Mouse (Mus musculus) midbrain, postnatal 0 days (tissue): Measurements from ENCODE around the gene Sf3b3. TPM values are rescaled to one million over a fixed set of nuclear protein-coding genes. Genes with fewer than 3 reads are reported as not detected.

Experiments used
- ATAC-seq: fragments of 200-750 bp; cut with Nextera tagmentation; 2 replicates; pipeline ENCODE4 v1.8.0; 2017; ENCODE audit warnings: moderate number of reproducible peaks, mild to moderate bottlenecking, moderate TSS enrichment, moderate library complexity; ENCODE audit not compliant: low FRiP score
- DNase-seq: peaks from one replicate; pipeline ENCODE4 v3.0.0-alpha.2; 2015; ENCODE audit warnings: low spot score
- H3K27ac ChIP-seq: fragments of 300-500 bp; sonication (generic); 2 replicates; pipeline ENCODE4 v1.5.1; 2014; ENCODE audit warnings: low read depth, mild to moderate bottlenecking, low read length, mixed read lengths
- H3K27me3 ChIP-seq: fragments of 300-500 bp; sonication (generic); 2 replicates; pipeline ENCODE4 v1.6.1; 2014; ENCODE audit warnings: low read length, control low read depth, mixed read lengths; ENCODE audit not compliant: insufficient read depth
- H3K36me3 ChIP-seq: fragments of 300-500 bp; sonication (generic); 2 replicates; pipeline ENCODE4 v1.6.1; 2014; ENCODE audit warnings: low read length, control low read depth, mixed read lengths; ENCODE audit not compliant: insufficient read depth
- H3K4me1 ChIP-seq: fragments of 300-500 bp; sonication (generic); 2 replicates; pipeline ENCODE4 v1.6.1; 2014; ENCODE audit warnings: mild to moderate bottlenecking, control low read depth, antibody characterized with exemption, low read length, mixed read lengths; ENCODE audit not compliant: insufficient read depth
- H3K4me2 ChIP-seq: fragments of 300-500 bp; sonication (generic); 2 replicates; pipeline ENCODE4 v1.6.1; 2014; ENCODE audit warnings: low read depth, mild to moderate bottlenecking, low read length, mixed read lengths; ENCODE audit not compliant: poor library complexity, severe bottlenecking
- H3K4me3 ChIP-seq: fragments of 300-500 bp; sonication (generic); 2 replicates; pipeline ENCODE4 v1.5.1; 2014; ENCODE audit warnings: low read depth, mild to moderate bottlenecking, low read length, moderate library complexity
- H3K9ac ChIP-seq: fragments of 300-500 bp; sonication (generic); replicated peaks from 2 replicates; pipeline ENCODE4 v1.6.1; 2014; ENCODE audit warnings: mild to moderate bottlenecking, low read length, moderate library complexity, mixed read lengths; ENCODE audit not compliant: poor library complexity, severe bottlenecking
- H3K9me3 ChIP-seq: fragments of 300-500 bp; sonication (generic); 2 replicates; pipeline ENCODE4 v1.6.1; 2016; ENCODE audit warnings: low read length, control low read depth
- CTCF ChIP-seq: IDR thresholded peaks from 2 replicates; pipeline ENCODE4 v1.5.1; 2016; ENCODE audit warnings: antibody characterized with exemption, mild to moderate bottlenecking
- WGBS: fragments of 180-500 bp; shearing (Covaris S2); extraction: QIAGEN DNeasy Blood & Tissue Kit; methylation state at CpG from one replicate; pipeline ENCODE4 v1.1.7; 2014; 5-methylcytosine and 5-hydroxymethylcytosine counted together
- polyA plus RNA-seq: library from polyadenylated mRNA; unstranded; fragments of >200 nt; fragmentation: Nextera tagmentation; extraction: Ambion mirVana; gene quantifications from 2 replicates; pipeline ENCODE4 v1.2.1, GENCODE M21; 2015
- total RNA-seq: library from RNA; depleted of rRNA; stranded (reverse); fragments of >200 nt; gene quantifications from 2 replicates; pipeline ENCODE4 v1.2.3, GENCODE M21; 2014

Sf3b3 gene
- total and polyA plus RNA-seq, 2 experiments from 2014 or later, result 65.0 to 82.9 TPM

- no peak for TF ChIP-seq CTCF
- H3K36me3 ChIP-seq, result no peaks in the 10 kb centered on the region
- no peak overlapping the region for H3K9ac ChIP-seq
- no peak overlapping the region for H3K4me3 ChIP-seq
- no peaks in the 10 kb centered on the region for H3K27me3 ChIP-seq
- whole genome bisulfite sequencing, result 82% methylated on average over 3 of the region's 3 CpGs
- DNase-seq (no peak), ATAC-seq (no peak)
- H3K9me3 ChIP-seq, result no peaks in the 10 kb centered on the region
- H3K27ac ChIP-seq, result no peak overlapping the region
- H3K4me1 ChIP-seq, result no peaks in the 10 kb centered on the region
- no peak overlapping the region for H3K4me2 ChIP-seq
Observed at GRCm38 (mm10) chr8:110774047-110774446, 72.5 kb downstream of the Sf3b3 start.

- no peak overlapping the region for H3K4me2 ChIP-seq
- H3K4me3 ChIP-seq, result no peak overlapping the region
- H3K27ac ChIP-seq, result no peak overlapping the region
- DNase-seq (no peak), ATAC-seq (no peak)
- no peaks in the 10 kb centered on the region for H3K9me3 ChIP-seq
- no peaks in the 10 kb centered on the region for H3K36me3 ChIP-seq
- no peak overlapping the region for H3K9ac ChIP-seq
- H3K27me3 ChIP-seq, result no peaks in the 10 kb centered on the region
- H3K4me1 ChIP-seq, result no peaks in the 10 kb centered on the region
- 88% methylated on average over 7 of the region's 7 CpGs for WGBS
- TF ChIP-seq CTCF, result no peak
Observed at GRCm38 (mm10) chr8:110772452-110772851, 74.1 kb downstream of the Sf3b3 start.

- TF ChIP-seq CTCF, result no peak
Observed at GRCm38 (mm10) chr8:110767261-110767660, 79.3 kb downstream of the Sf3b3 start.

GRCm38 (mm10) chr8:110764671-110765070 is 81.9 kb downstream of the Sf3b3 start:
- H3K4me2 ChIP-seq, result no peak overlapping the region
- no peaks in the 10 kb centered on the region for H3K36me3 ChIP-seq
- no peaks in the 10 kb centered on the region for H3K4me1 ChIP-seq
- no peak overlapping the region for H3K4me3 ChIP-seq
- no peak overlapping the region for H3K9ac ChIP-seq
- H3K27ac ChIP-seq, result no peak overlapping the region
- no peaks in the 10 kb centered on the region for H3K27me3 ChIP-seq
- no peaks in the 10 kb centered on the region for H3K9me3 ChIP-seq
- no peak for TF ChIP-seq CTCF
- ATAC-seq (no peak), DNase-seq (no peak)
- 62% methylated on average over 3 of the region's 3 CpGs for WGBS

More at GRCm38 (mm10) chr8:110767261-110767660, 79.3 kb downstream of the Sf3b3 start:
- DNase-seq (no peak), ATAC-seq (no peak)
- Histone ChIP-seq H3K9me3 (no peaks in the 10 kb centered on the region), H3K4me1 (no peaks in the 10 kb centered on the region), H3K9ac (no peak overlapping the region), H3K4me3 (no peak overlapping the region), H3K4me2 (no peak overlapping the region), H3K36me3 (no peaks in the 10 kb centered on the region), H3K27me3 (no peaks in the 10 kb centered on the region), H3K27ac (no peak overlapping the region)
- WGBS, result 86% methylated on average over 6 of the region's 6 CpGs

DNA sequence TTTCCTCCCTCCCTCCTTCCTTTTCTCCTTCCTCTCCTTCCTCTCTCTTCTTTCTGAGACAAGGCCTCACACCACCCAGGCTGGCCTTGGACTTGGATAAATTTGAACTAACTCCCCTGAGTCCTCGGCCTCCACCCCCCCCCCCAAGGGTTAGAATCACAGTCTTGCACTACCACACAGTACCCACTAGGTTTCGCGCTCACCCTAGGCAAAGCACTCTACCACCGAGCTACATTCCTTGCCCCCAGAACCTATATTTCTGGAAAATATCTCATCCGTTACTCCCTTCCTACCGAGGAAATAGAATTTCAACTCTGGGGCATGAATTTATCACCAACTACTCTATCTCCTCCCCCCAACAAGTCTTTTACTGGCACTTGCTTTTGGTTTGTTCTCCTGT is 84.6 kb downstream of the Sf3b3 start:
- Histone ChIP-seq H3K27me3 (no peaks in the 10 kb centered on the region), H3K36me3 (no peaks in the 10 kb centered on the region), H3K4me2 (no peak overlapping the region), H3K27ac (no peak overlapping the region), H3K4me1 (no peaks in the 10 kb centered on the region), H3K4me3 (no peak overlapping the region), H3K9ac (no peak overlapping the region), H3K9me3 (no peaks in the 10 kb centered on the region)
- WGBS, result 69% methylated on average over 6 of the region's 6 CpGs
- TF ChIP-seq CTCF, result peak; percentile 34
- ATAC-seq, result no peak
- DNase-seq, result no peak

- no peak for ATAC-seq
- Histone ChIP-seq H3K36me3 (no peaks in the 10 kb centered on the region), H3K9me3 (no peaks in the 10 kb centered on the region), H3K4me1 (no peaks in the 10 kb centered on the region), H3K27ac (0 out of 2 replicates have a peak overlapping the region, but pooled peaks have one; percentile 38), H3K4me2 (no peak overlapping the region), H3K27me3 (no peaks in the 10 kb centered on the region), H3K4me3 (no peak overlapping the region), H3K9ac (no peak overlapping the region)
- DNase-seq, result no peak
- no peak for TF ChIP-seq CTCF
- WGBS, result 55% methylated on average over 5 of the region's 5 CpGs
Observed at GRCm38 (mm10) chr8:110761185-110761584, 85.4 kb downstream of the Sf3b3 start.
